Mouse (Mus musculus) CH12.LX (cell line): Measurements from ENCODE around the gene Nr2e1. TPM values are rescaled to one million over a fixed set of nuclear protein-coding genes. Genes with fewer than 3 reads are reported as not detected.

ENCODE experiments used
- DNase-seq: peaks from one replicate; pipeline ENCODE4 v3.0.0-alpha.2; 2013; ENCODE audit errors: extremely low read depth
- H3K27ac ChIP-seq: 2 replicates; pipeline ENCODE4 v1.5.1; 2012; ENCODE audit warnings: low read depth, mild to moderate bottlenecking, control low read depth, moderate library complexity; ENCODE audit not compliant: insufficient read depth
- H3K27me3 ChIP-seq: replicated peaks from 2 replicates; pipeline ENCODE3; 2012; ENCODE audit warnings: inconsistent platforms
- H3K36me3 ChIP-seq, 2 experiments: replicated peaks in 1 of 2; 2 replicates each; pipeline versions ENCODE3 to v1.6.1; 2012; ENCODE audit warnings: inconsistent platforms in 1 of 2, low read length in 1 of 2, mild to moderate bottlenecking in 1 of 2, mixed read lengths in 1 of 2, moderate library complexity in 1 of 2; ENCODE audit not compliant: control insufficient read depth in 1 of 2, insufficient read depth in 1 of 2
- H3K4me1 ChIP-seq, 2 experiments: 2 replicates each; pipeline ENCODE4 v1.6.1; 2012; ENCODE audit warnings: inconsistent platforms in 1 of 2, moderate library complexity in 1 of 2; ENCODE audit not compliant: insufficient read depth in 2 of 2, control insufficient read depth in 1 of 2
- H3K4me2 ChIP-seq: 2 replicates; pipeline ENCODE4 v1.6.1; 2012; ENCODE audit warnings: low read depth, mild to moderate bottlenecking, control low read depth; ENCODE audit not compliant: poor library complexity, insufficient read depth, severe bottlenecking
- H3K4me3 ChIP-seq, 3 experiments: fragments of 150-350 bp in 1 of 3; sonication (generic) in 1 of 3; replicated peaks in 1 of 3; 2 replicates each; pipeline versions ENCODE3 to v1.5.1; 2011 to 2012; ENCODE audit warnings: low read depth in 2 of 3, low read length in 2 of 3, mild to moderate bottlenecking in 2 of 3, moderate library complexity in 2 of 3, control low read depth in 1 of 3, improper control_type of control experiment in 1 of 3, inconsistent platforms in 1 of 3, mixed read lengths in 1 of 3; ENCODE audit not compliant: poor library complexity in 1 of 3
- H3K79me2 ChIP-seq: replicated peaks from 2 replicates; pipeline ENCODE4 v1.6.1; 2012; ENCODE audit warnings: mild to moderate bottlenecking, moderate library complexity; ENCODE audit not compliant: control insufficient read depth, poor library complexity, insufficient read depth, severe bottlenecking; ENCODE audit errors: extremely low read depth
- H3K9ac ChIP-seq: 2 replicates; pipeline ENCODE4 v1.6.1; 2012; ENCODE audit warnings: low read depth, mild to moderate bottlenecking, control low read depth, moderate library complexity; ENCODE audit not compliant: insufficient read depth
- H3K9me3 ChIP-seq: replicated peaks from 2 replicates; pipeline ENCODE3; 2012; ENCODE audit warnings: low read length, inconsistent platforms, mixed read lengths
- CHD1 ChIP-seq: IDR thresholded peaks from 2 replicates; pipeline ENCODE4 v1.6.1; 2012; ENCODE audit warnings: low read depth, low read length, improper control_type of control experiment, inconsistent platforms
- CHD2 ChIP-seq: IDR thresholded peaks from 2 replicates; pipeline ENCODE4 v1.6.1; 2011; ENCODE audit warnings: low read length, improper control_type of control experiment
- EP300 ChIP-seq: IDR thresholded peaks from 2 replicates; pipeline ENCODE4 v1.6.1; 2011; ENCODE audit warnings: low read length, improper control_type of control experiment
- GABPA ChIP-seq: IDR thresholded peaks from 2 replicates; pipeline ENCODE4 v1.6.1; 2012; ENCODE audit warnings: low read depth, low read length, improper control_type of control experiment, inconsistent platforms; ENCODE audit not compliant: insufficient replicate concordance
- JUND ChIP-seq: conservative IDR thresholded peaks from 2 replicates; pipeline ENCODE4 v1.6.1; 2011; ENCODE audit warnings: low read depth, low read length, improper control_type of control experiment
- MEF2A ChIP-seq: IDR thresholded peaks from 2 replicates; pipeline ENCODE4 v1.6.1; 2014; ENCODE audit warnings: low read depth, mild to moderate bottlenecking, inconsistent platforms, low read length, improper control_type of control experiment, borderline replicate concordance
- NELFE ChIP-seq: IDR thresholded peaks from 2 replicates; pipeline ENCODE4 v1.6.1; 2011; ENCODE audit warnings: low read depth, low read length, improper control_type of control experiment
- PAX5 ChIP-seq: IDR thresholded peaks from 2 replicates; pipeline ENCODE4 v1.6.1; 2012; ENCODE audit warnings: low read length, inconsistent platforms, mixed read lengths
- POLR2AphosphoS2 ChIP-seq: IDR thresholded peaks from 2 replicates; pipeline ENCODE4 v1.6.1; 2011; ENCODE audit warnings: low read depth, low read length, improper control_type of control experiment
- RCOR1 ChIP-seq: conservative IDR thresholded peaks from 2 replicates; pipeline ENCODE4 v1.6.1; 2012; ENCODE audit warnings: low read depth, mild to moderate bottlenecking, inconsistent platforms, low read length, improper control_type of control experiment
- TBP ChIP-seq: conservative IDR thresholded peaks from 2 replicates; pipeline ENCODE4 v1.6.1; 2011; ENCODE audit warnings: low read depth, low read length, improper control_type of control experiment
- TCF12 ChIP-seq: IDR thresholded peaks from 2 replicates; pipeline ENCODE4 v1.6.1; 2014; ENCODE audit warnings: low read depth, mild to moderate bottlenecking, inconsistent platforms, low read length, improper control_type of control experiment
- ZC3H11A ChIP-seq: IDR thresholded peaks from 2 replicates; pipeline ENCODE4 v1.6.1; 2012; ENCODE audit warnings: low read depth, mild to moderate bottlenecking, inconsistent platforms, low read length, improper control_type of control experiment
- ZKSCAN1 ChIP-seq: IDR thresholded peaks from 2 replicates; pipeline ENCODE4 v1.6.1; 2012; ENCODE audit warnings: low read depth, inconsistent platforms, low read length, improper control_type of control experiment, borderline replicate concordance
- ZMIZ1 ChIP-seq: IDR thresholded peaks from 2 replicates; pipeline ENCODE4 v1.6.1; 2012; ENCODE audit warnings: low read depth, mild to moderate bottlenecking, inconsistent platforms, low read length, improper control_type of control experiment
- dilution Hi-C: fragments of 300-500 bp; cut with MboI; formaldehyde crosslinking; loops from 2 replicates; pipeline ENCODE4 v1.14.3; 2020; ENCODE audit warnings: low sequenced_read_pairs; ENCODE audit not compliant: extremely low pct_unique_long_range_greater_than_20kb, extremely low pct_ligation_motif_present
- in situ Hi-C: fragments of 300-500 bp; cut with MboI; formaldehyde crosslinking; loops from 3 replicates; pipeline ENCODE4 v1.14.3; 2019; ENCODE audit warnings: low sequenced_read_pairs, low pct_ligation_motif_present, low pct_unique_long_range_greater_than_20kb, mixed read lengths
- polyA plus RNA-seq: library from polyadenylated mRNA; unstranded; fragments of >175 nt; gene quantifications from 2 replicates; pipeline ENCODE4 v1.2.1, GENCODE M21; 2012; ENCODE audit warnings: low read depth; ENCODE audit not compliant: insufficient read length
- total RNA-seq, 2 experiments: library from RNA; depleted of rRNA; stranded (reverse); fragments of 300-350 nt in 1 of 2; fragments of >200 nt in 1 of 2; gene quantifications; 2 replicates each; pipeline ENCODE4 v1.2.3; 2012 to 2014

Gene Nr2e1
- total and polyA plus RNA-seq, 3 experiments: not detected

DNA sequence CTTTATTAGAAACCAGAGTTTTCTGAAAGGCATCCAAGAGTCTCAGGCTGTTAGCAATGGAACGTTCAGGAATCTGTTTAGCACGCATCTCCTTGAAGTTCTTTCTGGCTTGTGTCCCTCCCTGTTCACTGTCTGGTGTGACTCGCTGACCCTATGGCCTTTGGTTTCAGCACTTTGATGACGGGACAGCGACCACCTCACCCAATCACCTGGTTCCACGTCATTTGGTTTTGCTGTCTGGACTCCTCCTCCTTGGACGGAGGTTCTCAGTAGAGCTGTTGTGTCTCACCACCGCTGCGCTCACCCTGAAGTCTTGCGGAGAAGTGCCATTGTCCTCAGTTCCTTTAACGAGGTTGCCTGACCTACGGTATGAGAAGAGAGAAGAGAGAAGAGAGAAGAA lies 21.2 kb downstream of the Nr2e1 start:
- no peak overlapping the region for H3K4me2 ChIP-seq
- DNase-seq: peak; percentile 8

DNA sequence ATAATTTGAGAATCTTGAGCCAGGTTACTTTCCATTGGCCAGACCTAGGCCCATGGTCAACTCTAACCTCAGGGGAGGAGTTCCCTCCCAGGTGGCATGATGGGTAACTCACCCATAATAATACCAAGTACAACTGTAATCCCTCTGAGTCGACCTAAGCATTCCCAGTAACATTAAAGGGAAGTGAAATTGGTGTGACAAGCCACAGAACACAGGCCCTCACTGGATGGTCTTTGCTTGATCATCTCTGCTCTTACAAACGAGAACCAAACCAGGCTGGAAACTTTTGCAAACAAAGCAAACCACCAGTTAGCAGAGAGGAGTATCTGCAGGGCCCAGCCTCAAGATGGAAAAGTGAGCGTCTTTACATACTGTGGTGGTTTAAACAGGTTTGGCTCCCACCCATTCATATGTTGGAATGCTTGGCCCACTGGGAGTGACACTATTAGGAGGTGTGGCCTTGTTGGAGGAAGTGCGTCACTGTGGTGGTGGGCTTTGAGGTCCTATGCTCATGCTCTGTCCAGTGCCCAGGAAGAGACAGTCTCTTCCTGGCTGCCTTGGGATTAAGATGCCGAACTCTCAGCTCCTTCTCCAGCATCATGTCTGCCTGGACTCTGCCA lies 23.7 kb downstream of the Nr2e1 start:
- in situ Hi-C loops (no loop called here), dilution Hi-C loops (no loop called here)
- H3K27me3 ChIP-seq: no peaks in the 10 kb centered on the region
- H3K36me3 ChIP-seq: no peaks in the 10 kb centered on the region
- TF ChIP-seq NELFE: no peak
- no peak for TF ChIP-seq TCF12
- no peak for TF ChIP-seq GABPA
- no peak for TF ChIP-seq MEF2A
- TF ChIP-seq JUND: no peak
- no peak for TF ChIP-seq ZMIZ1
- no peak overlapping the region for H3K4me3 ChIP-seq
- no peaks in the 10 kb centered on the region for H3K9me3 ChIP-seq
- H3K27ac ChIP-seq: no peak overlapping the region
- no peak overlapping the region for H3K9ac ChIP-seq
- peaks cover 0 to 5% of the 10 kb centered on the region in 2 experiments; a peak in 1 of 4 replicates for H3K4me1 ChIP-seq
- no peak for DNase-seq
- H3K79me2 ChIP-seq: no peaks in the 10 kb centered on the region
- H3K4me2 ChIP-seq: no peak overlapping the region

More for the DNA sequence above, 21.2 kb downstream of the Nr2e1 start:
- H3K4me3 ChIP-seq: no peak overlapping the region
- no peaks in the 10 kb centered on the region for H3K9me3 ChIP-seq
- TF ChIP-seq ZC3H11A (no peak), RCOR1 (no peak), CHD1 (no peak), POLR2AphosphoS2 (no peak), NELFE (no peak), CHD2 (no peak), PAX5 (no peak), TBP (no peak), EP300 (no peak), ZKSCAN1 (no peak)
- dilution Hi-C loops: no loop called here
- H3K27ac ChIP-seq: no peak overlapping the region
- no peak overlapping the region for H3K9ac ChIP-seq
- H3K36me3 ChIP-seq: no peaks in the 10 kb centered on the region
- H3K79me2 ChIP-seq: no peaks in the 10 kb centered on the region
- peaks cover 0 to 5% of the 10 kb centered on the region in 2 experiments; a peak in 1 of 4 replicates for H3K4me1 ChIP-seq
- in situ Hi-C loops: no loop called here
- no peaks in the 10 kb centered on the region for H3K27me3 ChIP-seq
